Mouse (Mus musculus) 3134 (cell line): ENCODE results near the gene Kcnip4.

Experiments used
- DNase-seq: peaks from one replicate; pipeline ENCODE4 v3.0.0-alpha.2; 2011; ENCODE audit warnings: low spot score; ENCODE audit not compliant: insufficient read length; ENCODE audit errors: extremely low read depth

The Kcnip4 gene

DNA sequence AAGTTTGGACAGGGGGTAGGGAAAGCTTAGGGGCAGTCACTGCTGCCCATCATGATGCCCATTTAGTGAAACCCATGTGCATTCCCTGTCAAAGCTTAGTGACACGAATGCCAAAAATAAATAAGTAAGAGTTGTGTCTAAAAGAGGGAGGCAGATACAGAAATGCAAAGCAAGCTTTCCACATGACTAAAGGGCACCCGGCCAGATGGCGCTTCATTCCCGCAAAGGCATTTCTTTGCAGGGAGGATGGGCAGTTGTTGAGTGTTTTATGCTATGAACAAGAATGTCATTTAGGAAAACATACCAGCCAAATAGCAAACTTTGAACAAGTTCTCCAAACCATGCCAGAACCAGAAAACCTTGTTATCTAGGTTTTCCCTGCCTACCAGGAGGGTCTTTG is 265.4 kb downstream of the Kcnip4 start:
- DNase-seq, result no peak

DNA sequence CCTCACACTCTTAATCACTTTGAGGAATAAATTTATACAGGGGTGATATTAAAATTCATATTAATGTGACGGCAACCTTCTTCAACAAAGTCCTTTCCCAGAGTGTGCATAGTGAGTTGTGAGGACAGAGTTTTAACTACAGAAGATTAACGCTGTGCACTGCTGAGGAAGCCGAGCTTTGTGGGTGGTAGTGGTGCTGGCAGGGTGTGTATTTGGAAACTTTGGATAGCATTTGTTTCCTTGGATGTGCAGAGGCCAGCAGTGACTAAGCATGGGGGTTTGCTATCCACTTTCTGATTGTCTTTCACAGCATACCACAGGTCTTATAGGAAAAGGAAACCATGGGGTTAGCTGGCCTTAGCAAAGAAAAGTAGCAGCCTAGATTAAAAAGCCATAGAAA is 267.9 kb downstream of the Kcnip4 start:
- DNase-seq, result no peak

DNA sequence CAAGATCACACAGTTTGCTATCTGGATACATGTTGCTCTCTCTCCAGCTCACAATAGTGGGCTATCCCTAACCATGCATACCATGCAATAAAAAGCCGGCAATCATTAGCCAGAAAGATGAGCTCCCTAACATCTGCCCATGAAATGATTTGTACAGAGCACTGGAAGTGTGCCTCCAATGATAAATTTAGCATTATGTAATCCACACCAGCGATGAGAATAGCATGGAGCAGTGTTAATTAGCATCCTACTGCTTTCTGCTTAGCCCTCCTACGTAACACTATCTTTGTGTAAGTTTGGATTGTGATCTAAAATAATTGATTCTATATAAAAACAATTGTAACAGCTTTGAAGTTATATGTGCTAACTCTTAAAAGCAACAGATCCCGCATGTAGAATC is 268.7 kb downstream of the Kcnip4 start:
- DNase-seq, result no peak

DNA sequence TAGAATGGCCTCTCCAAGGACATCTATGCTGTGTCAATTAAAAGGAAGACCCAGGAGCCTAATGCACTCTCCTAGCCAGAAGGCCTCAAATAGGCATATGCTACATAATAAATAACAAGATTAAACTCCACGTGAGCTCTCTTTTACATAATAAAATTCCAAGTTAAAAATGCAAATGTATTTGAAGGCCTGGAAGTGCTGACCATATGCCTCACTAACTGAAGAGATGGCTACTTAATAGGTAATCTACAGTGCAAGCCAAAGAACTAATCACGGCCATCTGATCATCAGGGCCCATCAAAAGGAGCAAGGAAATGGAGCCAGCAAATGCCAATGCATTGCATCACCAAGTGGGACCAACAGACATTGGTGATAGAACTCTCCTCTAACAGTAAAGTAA is 277.6 kb downstream of the Kcnip4 start:
- DNase-seq, result no peak

DNA sequence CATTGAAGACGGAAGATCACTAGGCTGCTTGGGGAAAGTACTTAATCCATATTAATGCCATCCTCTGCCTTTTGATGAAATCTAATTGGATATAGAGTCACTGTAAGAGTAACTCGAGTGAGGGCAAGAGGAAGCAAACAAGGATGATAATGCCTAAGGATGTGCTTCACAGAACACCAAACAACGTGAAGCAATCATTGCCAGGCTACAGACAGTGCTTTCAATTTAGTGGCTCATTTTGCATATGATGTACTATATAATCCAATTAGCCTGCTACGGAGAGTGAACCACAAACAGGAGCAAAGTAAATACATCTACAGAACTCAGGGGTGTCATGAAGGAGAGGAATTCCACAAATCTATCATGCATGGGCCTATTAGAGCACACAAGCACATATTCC is 280.3 kb downstream of the Kcnip4 start:
- no peak for DNase-seq

DNA sequence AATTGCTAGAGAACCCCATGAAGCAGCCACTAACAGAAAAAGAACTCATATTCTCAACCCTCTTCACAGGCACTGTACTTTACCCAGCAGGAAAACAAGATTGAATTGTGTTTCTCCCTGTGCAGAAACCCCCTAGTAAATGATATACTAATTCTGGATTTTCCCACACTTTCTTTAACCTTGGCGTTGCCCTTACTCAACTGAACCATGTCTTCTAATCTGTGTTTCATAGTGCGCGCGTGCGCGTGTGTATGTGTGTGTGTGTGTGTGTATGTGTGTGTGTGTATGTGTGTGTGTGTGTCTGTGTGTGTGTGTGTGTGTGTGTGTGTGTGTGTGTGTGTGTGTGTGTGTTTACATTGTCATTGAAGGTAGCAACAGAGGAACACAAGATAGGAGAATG is 283.0 kb downstream of the Kcnip4 start:
- DNase-seq, result no peak

DNA sequence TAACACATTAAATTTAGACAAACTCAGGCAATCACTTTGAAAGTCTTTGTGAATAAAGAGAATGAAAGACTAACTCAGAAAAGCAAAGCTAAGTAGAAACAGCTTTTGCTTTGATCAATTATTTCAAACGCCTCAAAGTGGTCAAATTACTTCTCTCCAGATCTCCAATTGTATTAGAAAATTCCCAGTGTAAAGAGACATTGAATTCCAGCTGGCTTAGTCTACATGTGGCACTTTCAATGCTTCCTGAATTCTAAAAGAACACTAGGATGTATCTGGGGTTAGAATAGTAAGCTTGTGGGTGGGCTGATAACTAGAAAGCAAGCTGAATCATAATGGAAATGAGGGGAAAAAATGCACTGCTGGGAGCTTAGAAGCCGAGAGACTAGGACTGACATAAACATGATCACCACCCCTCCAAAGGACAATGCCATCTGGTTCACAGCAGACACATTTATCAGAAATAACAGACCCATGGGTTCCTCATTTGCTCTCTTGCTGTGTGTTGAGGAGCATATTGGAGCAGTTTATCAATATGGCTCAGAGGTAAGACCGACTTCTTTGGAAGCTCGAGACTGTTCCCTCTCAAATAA is 323.4 kb downstream of the Kcnip4 start:
- DNase-seq, result no peak

- no peak for DNase-seq
Measured at GRCm38 (mm10) chr5:49188236-49188635, 336.5 kb downstream of the Kcnip4 start.

- no peak for DNase-seq
Measured at GRCm38 (mm10) chr5:49150116-49150811, 374.4 kb downstream of the Kcnip4 start.

DNA sequence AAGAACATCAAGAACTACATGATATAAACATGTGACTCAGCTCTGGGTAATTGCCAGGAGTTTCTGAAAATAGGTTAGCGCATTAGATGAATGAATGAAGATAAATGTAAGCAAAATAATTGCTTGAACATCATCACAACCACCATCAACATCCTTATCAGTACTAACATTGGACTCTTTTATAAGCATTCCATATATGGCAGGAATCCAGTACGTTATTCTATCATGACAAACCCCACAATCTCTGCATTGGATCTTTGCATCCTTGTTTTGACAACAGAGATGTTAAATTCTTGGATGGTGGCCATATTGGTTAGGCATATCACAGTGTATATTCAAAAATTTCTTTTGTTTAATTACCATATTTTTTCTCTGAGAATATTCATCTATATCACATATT is 375.0 kb downstream of the Kcnip4 start:
- no peak for DNase-seq

DNA sequence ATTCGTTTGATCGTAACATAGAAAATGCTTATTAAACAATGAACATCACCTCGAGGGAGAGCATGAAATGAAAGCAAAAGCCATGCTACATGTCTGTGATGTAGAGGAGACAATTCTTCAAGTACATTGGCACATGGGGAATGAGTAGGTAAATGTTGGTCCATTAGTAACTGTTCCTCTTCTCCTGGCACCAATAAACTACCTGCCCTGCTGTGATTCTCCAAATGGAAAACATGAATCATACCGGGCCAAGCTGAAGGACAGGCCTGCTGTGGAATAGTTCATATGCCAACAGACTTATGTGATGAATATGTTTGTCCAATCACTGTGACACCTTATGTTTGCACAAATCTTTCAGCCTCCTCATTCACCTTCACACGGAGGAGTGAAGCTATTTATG is 429.3 kb downstream of the Kcnip4 start:
- no peak for DNase-seq

GRCm38 (mm10) chr5:49094945-49095344 is 429.8 kb downstream of the Kcnip4 start:
- DNase-seq, result no peak

DNA sequence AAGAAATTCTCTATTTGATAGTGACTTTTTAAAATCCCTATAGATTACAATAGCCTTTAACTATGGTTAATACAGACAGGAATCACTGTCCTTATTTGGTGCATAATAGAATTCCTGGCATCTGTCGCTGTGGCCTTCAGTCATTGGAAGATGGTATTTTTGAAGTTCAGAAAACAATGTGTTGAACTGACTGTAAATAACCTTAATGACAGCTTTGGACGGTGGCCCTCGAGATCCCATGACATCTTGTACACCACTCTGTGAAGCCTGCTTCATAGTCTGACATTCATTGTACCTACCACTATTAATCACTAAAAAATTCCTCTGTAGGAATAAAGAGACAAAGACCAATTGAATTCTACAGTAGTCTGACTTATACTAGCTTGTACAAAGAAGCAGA is 430.4 kb downstream of the Kcnip4 start:
- no peak for DNase-seq

- DNase-seq, result no peak
Measured at GRCm38 (mm10) chr5:49090122-49090680, 434.5 kb downstream of the Kcnip4 start.

GRCm38 (mm10) chr5:49065646-49066045 is 459.1 kb downstream of the Kcnip4 start:
- DNase-seq, result no peak

GRCm38 (mm10) chr5:49058926-49059325 is 465.8 kb downstream of the Kcnip4 start:
- no peak for DNase-seq

GRCm38 (mm10) chr5:49057636-49058340 is 466.9 kb downstream of the Kcnip4 start:
- no peak for DNase-seq

DNA sequence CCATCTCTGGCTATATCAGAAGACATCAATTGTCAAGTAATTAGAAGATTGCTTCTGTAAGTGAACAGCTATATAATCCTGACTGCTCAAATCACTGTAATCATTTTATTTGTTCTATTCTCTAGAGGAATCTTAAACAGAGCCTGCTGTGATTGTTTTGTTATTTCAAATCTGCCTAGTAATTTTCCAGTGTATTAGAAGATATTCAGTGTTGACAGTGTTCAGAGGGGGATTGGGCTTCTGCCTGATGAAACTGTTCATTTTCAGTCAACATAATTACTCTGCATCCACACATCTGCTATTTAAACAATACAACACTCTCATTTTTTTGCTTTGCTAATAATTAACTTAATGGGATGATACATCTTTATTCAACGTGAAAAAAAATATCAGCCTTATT is 476.7 kb downstream of the Kcnip4 start:
- no peak for DNase-seq

- no peak for DNase-seq
Measured at GRCm38 (mm10) chr5:49041259-49041845, 483.4 kb downstream of the Kcnip4 start.

DNA sequence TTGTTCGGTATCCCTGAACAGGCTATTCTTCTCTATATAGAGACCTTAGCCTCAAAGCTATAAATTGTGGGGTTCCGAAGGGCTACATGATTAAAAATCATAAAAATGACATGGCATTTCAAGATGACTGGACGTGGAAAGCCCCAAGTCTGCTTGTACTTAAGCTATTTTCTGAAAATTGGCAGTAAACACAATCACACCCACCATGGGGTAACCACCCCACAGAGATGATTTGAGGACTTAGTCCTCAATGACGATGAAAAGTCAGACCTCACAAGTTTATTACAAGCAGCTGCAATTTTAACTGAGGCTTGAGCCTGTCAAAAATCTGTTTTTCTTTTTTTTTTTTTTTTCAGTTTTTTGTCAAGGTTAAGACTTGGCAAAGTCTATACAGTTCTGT is 527.3 kb downstream of the Kcnip4 start:
- no peak for DNase-seq

- DNase-seq, result no peak
Measured at GRCm38 (mm10) chr5:48989145-48989659, 535.5 kb downstream of the Kcnip4 start.
